Mouse (Mus musculus) neural tube, embryonic 13.5 days (tissue): ENCODE measurements at regions not wholly inside any gene's neighbourhood (a gene's known extent, or its start where the extent isn't known, plus 50 kb on each side); places are given as distances from the start of the nearest gene placed in this dataset.

ENCODE experiments used
- ATAC-seq: fragments of 200-750 bp; cut with Nextera tagmentation; 2 replicates; pipeline ENCODE4 v1.8.0; 2017; ENCODE audit warnings: low read depth, mild to moderate bottlenecking, moderate TSS enrichment, moderate library complexity
- H3K27ac ChIP-seq: fragments of 300-500 bp; sonication (generic); replicated peaks from 2 replicates; pipeline ENCODE4 v1.5.1; 2015; ENCODE audit warnings: moderate library complexity, mild to moderate bottlenecking, inconsistent platforms
- H3K27me3 ChIP-seq: fragments of 300-500 bp; sonication (generic); 2 replicates; pipeline ENCODE4 v1.6.1; 2015; ENCODE audit warnings: mild to moderate bottlenecking, inconsistent platforms
- H3K36me3 ChIP-seq: fragments of 300-500 bp; sonication (generic); 2 replicates; pipeline ENCODE4 v1.6.1; 2015; ENCODE audit warnings: mild to moderate bottlenecking, inconsistent platforms
- H3K4me1 ChIP-seq: fragments of 300-500 bp; sonication (generic); replicated peaks from 2 replicates; pipeline ENCODE4 v1.6.1; 2015; ENCODE audit warnings: inconsistent platforms
- H3K4me2 ChIP-seq: fragments of 300-500 bp; sonication (generic); 2 replicates; pipeline ENCODE4 v1.6.1; 2015; ENCODE audit warnings: inconsistent platforms, mild to moderate bottlenecking, moderate library complexity
- H3K4me3 ChIP-seq: fragments of 300-500 bp; sonication (generic); 2 replicates; pipeline ENCODE4 v1.5.1; 2015; ENCODE audit warnings: mild to moderate bottlenecking, inconsistent platforms
- H3K9ac ChIP-seq: fragments of 300-500 bp; sonication (generic); 2 replicates; pipeline ENCODE4 v1.6.1; 2015; ENCODE audit warnings: moderate library complexity, mild to moderate bottlenecking, inconsistent platforms
- H3K9me3 ChIP-seq: fragments of 300-500 bp; sonication (generic); 2 replicates; pipeline ENCODE4 v1.6.1; 2016; ENCODE audit warnings: inconsistent platforms
- WGBS: fragments of 180-500 bp; shearing (Covaris S2); methylation state at CpG from one replicate; pipeline ENCODE4 v1.1.7; 2015; 5-methylcytosine and 5-hydroxymethylcytosine counted together

- no peak overlapping the region for H3K4me3 ChIP-seq
- H3K9ac ChIP-seq = no peak overlapping the region
- H3K27ac ChIP-seq = no peak overlapping the region
- 69% methylated on average over 1 of the region's 1 CpGs for WGBS
- H3K27me3 ChIP-seq = no peaks in the 10 kb centered on the region
- no peaks in the 10 kb centered on the region for H3K36me3 ChIP-seq
- H3K4me1 ChIP-seq = peaks cover 21% of the 10 kb centered on the region
- no peak overlapping the region for H3K4me2 ChIP-seq
- H3K9me3 ChIP-seq = no peaks in the 10 kb centered on the region
- ATAC-seq = no peak
Observed at GRCm38 (mm10) chr5:99782806-99783205, 53.9 kb upstream of the Rasgef1b start.

GRCm38 (mm10) chr5:99785850-99786249, 57.0 kb upstream of the Rasgef1b start:
- no peak overlapping the region for H3K4me3 ChIP-seq
- no peaks in the 10 kb centered on the region for H3K27me3 ChIP-seq
- H3K36me3 ChIP-seq = no peaks in the 10 kb centered on the region
- H3K9me3 ChIP-seq = no peaks in the 10 kb centered on the region
- 47% methylated on average over 9 of the region's 9 CpGs for WGBS
- H3K27ac ChIP-seq = no peak overlapping the region
- no peak overlapping the region for H3K9ac ChIP-seq
- H3K4me2 ChIP-seq = no peak overlapping the region
- peak; percentile 42; the same call in 1 of the 2 replicates for ATAC-seq
- peaks cover 26% of the 10 kb centered on the region for H3K4me1 ChIP-seq

- peak; percentile 83 for ATAC-seq
- Histone ChIP-seq H3K36me3 (no peaks in the 10 kb centered on the region), H3K27me3 (no peaks in the 10 kb centered on the region), H3K4me1 (peaks cover 21% of the 10 kb centered on the region), H3K27ac (peak overlapping the region; percentile 54), H3K4me3 (no peak overlapping the region), H3K9me3 (no peaks in the 10 kb centered on the region), H3K9ac (no peak overlapping the region), H3K4me2 (peak overlapping the region; percentile 4; the same call in 1 of the 2 replicates)
- WGBS = 20% methylated on average over 10 of the region's 10 CpGs
Observed at GRCm38 (mm10) chr5:99787239-99787638, 58.4 kb upstream of the Rasgef1b start.

- Histone ChIP-seq H3K9ac (no peak overlapping the region), H3K4me3 (no peak overlapping the region), H3K4me1 (peaks cover 21% of the 10 kb centered on the region), H3K9me3 (no peaks in the 10 kb centered on the region), H3K27ac (peak overlapping the region; percentile 54), H3K36me3 (no peaks in the 10 kb centered on the region), H3K4me2 (no peak overlapping the region), H3K27me3 (no peaks in the 10 kb centered on the region)
- WGBS = 47% methylated on average over 3 of the region's 3 CpGs
- ATAC-seq = 0 out of 2 replicates have a peak, but pooled peaks have one; percentile 60
Observed at GRCm38 (mm10) chr5:99787665-99788366, 59.0 kb upstream of the Rasgef1b start.

GRCm38 (mm10) chr5:99790733-99791132, 61.9 kb upstream of the Rasgef1b start:
- Histone ChIP-seq H3K4me3 (no peak overlapping the region), H3K4me2 (no peak overlapping the region), H3K4me1 (peaks cover 20% of the 10 kb centered on the region), H3K9ac (no peak overlapping the region), H3K27ac (no peak overlapping the region), H3K36me3 (no peaks in the 10 kb centered on the region), H3K27me3 (no peaks in the 10 kb centered on the region), H3K9me3 (no peaks in the 10 kb centered on the region)
- no peak for ATAC-seq
- WGBS = 89% methylated on average over 5 of the region's 5 CpGs

GRCm38 (mm10) chr5:99800543-99800942, 71.7 kb upstream of the Rasgef1b start:
- no peaks in the 10 kb centered on the region for H3K27me3 ChIP-seq
- WGBS = 77% methylated on average over 8 of the region's 8 CpGs
- H3K36me3 ChIP-seq = no peaks in the 10 kb centered on the region
- H3K4me3 ChIP-seq = no peak overlapping the region
- ATAC-seq = no peak
- H3K9me3 ChIP-seq = no peaks in the 10 kb centered on the region
- no peak overlapping the region for H3K27ac ChIP-seq
- peaks cover 16% of the 10 kb centered on the region for H3K4me1 ChIP-seq
- no peak overlapping the region for H3K9ac ChIP-seq
- H3K4me2 ChIP-seq = no peak overlapping the region

- peak; percentile 68; the same call in 1 of the 2 replicates for ATAC-seq
- 0 out of 2 replicates have a peak overlapping the region, but pooled peaks have one; percentile 23 for H3K27ac ChIP-seq
- no peaks in the 10 kb centered on the region for H3K36me3 ChIP-seq
- H3K9ac ChIP-seq = no peak overlapping the region
- peaks cover 16% of the 10 kb centered on the region for H3K4me1 ChIP-seq
- no peaks in the 10 kb centered on the region for H3K27me3 ChIP-seq
- no peak overlapping the region for H3K4me3 ChIP-seq
- H3K4me2 ChIP-seq = no peak overlapping the region
- WGBS = 45% methylated on average over 13 of the region's 13 CpGs
- H3K9me3 ChIP-seq = no peaks in the 10 kb centered on the region
Observed at GRCm38 (mm10) chr5:99801791-99802450, 73.1 kb upstream of the Rasgef1b start.

GRCm38 (mm10) chr5:99826861-99827260, 79.2 kb upstream of the Vamp9 start:
- Histone ChIP-seq H3K27ac (no peak overlapping the region), H3K4me2 (no peak overlapping the region), H3K4me1 (0 out of 2 replicates have a peak, but pooled peaks cover 3% of the 10 kb centered on the region), H3K27me3 (no peaks in the 10 kb centered on the region), H3K9me3 (no peaks in the 10 kb centered on the region), H3K4me3 (no peak overlapping the region), H3K36me3 (no peaks in the 10 kb centered on the region), H3K9ac (no peak overlapping the region)
- no peak for ATAC-seq
- WGBS = 82% methylated on average over 6 of the region's 6 CpGs

- Histone ChIP-seq H3K9ac (no peak overlapping the region), H3K36me3 (no peaks in the 10 kb centered on the region), H3K27ac (no peak overlapping the region), H3K4me3 (no peak overlapping the region), H3K4me1 (0 out of 2 replicates have a peak, but pooled peaks cover 3% of the 10 kb centered on the region), H3K27me3 (no peaks in the 10 kb centered on the region), H3K4me2 (no peak overlapping the region), H3K9me3 (no peaks in the 10 kb centered on the region)
- 77% methylated on average over 7 of the region's 7 CpGs for WGBS
- no peak for ATAC-seq
Observed at GRCm38 (mm10) chr5:99828516-99828915, 77.5 kb upstream of the Vamp9 start.

- H3K4me3 ChIP-seq = no peak overlapping the region
- 42% methylated on average over 6 of the region's 6 CpGs for WGBS
- ATAC-seq = no peak
- H3K36me3 ChIP-seq = no peaks in the 10 kb centered on the region
- no peak overlapping the region for H3K27ac ChIP-seq
- H3K9ac ChIP-seq = no peak overlapping the region
- no peaks in the 10 kb centered on the region for H3K27me3 ChIP-seq
- H3K4me2 ChIP-seq = no peak overlapping the region
- H3K9me3 ChIP-seq = no peaks in the 10 kb centered on the region
- peaks cover 13% of the 10 kb centered on the region for H3K4me1 ChIP-seq
Observed at GRCm38 (mm10) chr5:99838236-99838775, 67.7 kb upstream of the Vamp9 start.

- Histone ChIP-seq H3K4me1 (peaks cover 13% of the 10 kb centered on the region), H3K9ac (no peak overlapping the region), H3K36me3 (no peaks in the 10 kb centered on the region), H3K27me3 (no peaks in the 10 kb centered on the region), H3K27ac (no peak overlapping the region), H3K9me3 (no peaks in the 10 kb centered on the region), H3K4me2 (no peak overlapping the region), H3K4me3 (no peak overlapping the region)
- WGBS = 94% methylated on average over 11 of the region's 11 CpGs
- no peak for ATAC-seq
Observed at GRCm38 (mm10) chr5:99839661-99840060, 66.4 kb upstream of the Vamp9 start.

GRCm38 (mm10) chr5:99840884-99841283, 65.2 kb upstream of the Vamp9 start:
- peak; percentile 75; the same call in 1 of the 2 replicates for ATAC-seq

More at GRCm38 (mm10) chr5:99840884-99841283, 65.2 kb upstream of the Vamp9 start:
- no peak overlapping the region for H3K9ac ChIP-seq
- 31% methylated on average over 9 of the region's 9 CpGs for WGBS
- H3K4me3 ChIP-seq = no peak overlapping the region
- H3K4me1 ChIP-seq = peaks cover 21% of the 10 kb centered on the region
- no peaks in the 10 kb centered on the region for H3K9me3 ChIP-seq
- no peaks in the 10 kb centered on the region for H3K27me3 ChIP-seq
- no peaks in the 10 kb centered on the region for H3K36me3 ChIP-seq
- H3K27ac ChIP-seq = no peak overlapping the region; the same call in 1 of the 2 replicates
- H3K4me2 ChIP-seq = no peak overlapping the region
